Mouse (Mus musculus) testis, adult 2 months (tissue): ENCODE data around the gene Ano9. TPM values are rescaled to one million over a fixed set of nuclear protein-coding genes. Genes with fewer than 3 reads are reported as not detected.

ENCODE experiments used
- H3K27ac ChIP-seq: fragments of 200-500 bp; 2 replicates; pipeline ENCODE4 v1.5.1; 2012; ENCODE audit warnings: low read depth, low read length; ENCODE audit not compliant: control insufficient read depth, insufficient read depth
- H3K27me3 ChIP-seq: fragments of 200-500 bp; 2 replicates; pipeline ENCODE4 v1.6.1; 2012; ENCODE audit warnings: mild to moderate bottlenecking, low read length, moderate library complexity; ENCODE audit not compliant: control insufficient read depth, insufficient read depth
- H3K36me3 ChIP-seq: fragments of 200-500 bp; 2 replicates; pipeline ENCODE4 v1.6.1; 2012; ENCODE audit warnings: mild to moderate bottlenecking, low read length; ENCODE audit not compliant: control insufficient read depth, insufficient read depth
- H3K4me1 ChIP-seq: fragments of 200-500 bp; 2 replicates; pipeline ENCODE4 v1.6.1; 2012; ENCODE audit warnings: low read length; ENCODE audit not compliant: control insufficient read depth, insufficient read depth
- H3K4me3 ChIP-seq: fragments of 200-500 bp; 2 replicates; pipeline ENCODE4 v1.5.1; 2012; ENCODE audit warnings: low read depth, mild to moderate bottlenecking, low read length, moderate library complexity, mixed read lengths; ENCODE audit not compliant: control insufficient read depth
- CTCF ChIP-seq: fragments of 200-500 bp; IDR thresholded peaks from 2 replicates; pipeline ENCODE4 v1.5.1; 2012; ENCODE audit warnings: low read depth, mild to moderate bottlenecking, inconsistent platforms, low read length, moderate library complexity; ENCODE audit not compliant: control insufficient read depth, insufficient read depth, insufficient replicate concordance
- POLR2A ChIP-seq: fragments of 200-500 bp; IDR thresholded peaks from 2 replicates; pipeline ENCODE4 v1.6.1; 2012; ENCODE audit warnings: low read depth, mild to moderate bottlenecking, inconsistent platforms, low read length, moderate library complexity; ENCODE audit not compliant: control insufficient read depth
- polyA plus RNA-seq: library from polyadenylated mRNA; depleted of rRNA; stranded (reverse); fragments of >200 nt; gene quantifications from 2 replicates; pipeline ENCODE4 v1.2.3, GENCODE M21; 2012

Gene Ano9
- polyA plus RNA-seq, 1 experiment, result 0.30 TPM

- TF ChIP-seq POLR2A (no peak), CTCF (peak; percentile 49; the same call in 1 of the 2 replicates)
- H3K27me3 ChIP-seq, result no peaks in the 10 kb centered on the region
- no peak overlapping the region for H3K27ac ChIP-seq
- no peak overlapping the region for H3K4me3 ChIP-seq
- H3K36me3 ChIP-seq, result no peaks in the 10 kb centered on the region
- H3K4me1 ChIP-seq, result peaks cover 16% of the 10 kb centered on the region
These were observed 45.4 kb downstream of the Ano9 start for GRCm38 (mm10) chr7:141072017-141072745.

- Histone ChIP-seq H3K36me3 (no peaks in the 10 kb centered on the region), H3K27me3 (no peaks in the 10 kb centered on the region), H3K4me3 (peak overlapping the region; percentile 46), H3K27ac (no peak overlapping the region), H3K4me1 (peaks cover 12% of the 10 kb centered on the region)
- TF ChIP-seq POLR2A (0 out of 2 replicates have a peak, but pooled peaks have one; percentile 21), CTCF (peak; percentile 50; the same call in 1 of the 2 replicates)
These were observed 47.3 kb downstream of the Ano9 start for GRCm38 (mm10) chr7:141070058-141070862.

GRCm38 (mm10) chr7:141068351-141068750 lies 49.3 kb downstream of the Ano9 start:
- Histone ChIP-seq H3K4me3 (no peak overlapping the region), H3K36me3 (no peaks in the 10 kb centered on the region)

GRCm38 (mm10) chr7:141064576-141064975 lies 53.0 kb downstream of the Ano9 start:
- no peaks in the 10 kb centered on the region for H3K36me3 ChIP-seq
- H3K27ac ChIP-seq, result no peak overlapping the region
- TF ChIP-seq CTCF (no peak), POLR2A (no peak)
- no peak overlapping the region for H3K4me3 ChIP-seq
- H3K27me3 ChIP-seq, result no peaks in the 10 kb centered on the region; the same call in 1 of the 2 replicates
- H3K4me1 ChIP-seq, result peaks cover 8% of the 10 kb centered on the region

More at GRCm38 (mm10) chr7:141068351-141068750, 49.3 kb downstream of the Ano9 start:
- Histone ChIP-seq H3K27me3 (no peaks in the 10 kb centered on the region), H3K4me1 (peaks cover 12% of the 10 kb centered on the region), H3K27ac (no peak overlapping the region)
- TF ChIP-seq POLR2A (no peak), CTCF (no peak)

GRCm38 (mm10) chr7:141064175-141064574 lies 53.4 kb downstream of the Ano9 start:
- TF ChIP-seq CTCF (no peak), POLR2A (no peak)
- H3K27ac ChIP-seq, result no peak overlapping the region
- H3K27me3 ChIP-seq, result no peaks in the 10 kb centered on the region; the same call in 1 of the 2 replicates
- H3K36me3 ChIP-seq, result no peaks in the 10 kb centered on the region
- H3K4me3 ChIP-seq, result no peak overlapping the region
- H3K4me1 ChIP-seq, result peaks cover 8% of the 10 kb centered on the region

GRCm38 (mm10) chr7:141063353-141063752 lies 54.3 kb downstream of the Ano9 start:
- TF ChIP-seq POLR2A, result no peak
- TF ChIP-seq CTCF, result no peak
- no peak overlapping the region for H3K4me3 ChIP-seq

GRCm38 (mm10) chr7:141062525-141062924 lies 55.1 kb downstream of the Ano9 start:
- no peak overlapping the region for H3K27ac ChIP-seq
- no peak overlapping the region for H3K4me3 ChIP-seq
- H3K27me3 ChIP-seq, result no peaks in the 10 kb centered on the region; the same call in 1 of the 2 replicates
- no peak for TF ChIP-seq CTCF
- peaks cover 8% of the 10 kb centered on the region for H3K4me1 ChIP-seq
- no peaks in the 10 kb centered on the region for H3K36me3 ChIP-seq

More at GRCm38 (mm10) chr7:141063353-141063752, 54.3 kb downstream of the Ano9 start:
- Histone ChIP-seq H3K27ac (no peak overlapping the region), H3K36me3 (no peaks in the 10 kb centered on the region), H3K27me3 (no peaks in the 10 kb centered on the region; the same call in 1 of the 2 replicates), H3K4me1 (peaks cover 8% of the 10 kb centered on the region)
